Mouse (Mus musculus) hindbrain, embryonic 11.5 days (tissue): Measurements from ENCODE around the gene Gm3854. TPM values are rescaled to one million over a fixed set of nuclear protein-coding genes. Genes with fewer than 3 reads are reported as not detected.
A peak's percentile ranks its signal among the peaks of the same experiment; 100 is the strongest.
"Not testable (repeated sequence)": the region's sequence is repeated elsewhere in the genome, so short reads cannot be mapped to it uniquely, and the experiment has no call there.

ENCODE experiments used
- ATAC-seq: fragments of 200-750 bp; cut with Nextera tagmentation; 2 replicates; pipeline ENCODE4 v1.8.0; 2017; ENCODE audit warnings: mild to moderate bottlenecking, moderate TSS enrichment, moderate library complexity; ENCODE audit not compliant: low FRiP score
- DNase-seq: peaks from one replicate; pipeline ENCODE4 v3.0.0-alpha.2; 2015; ENCODE audit warnings: low spot score
- H3K27ac ChIP-seq: fragments of 300-500 bp; sonication (generic); 2 replicates; pipeline ENCODE4 v1.5.1; 2014; ENCODE audit warnings: mild to moderate bottlenecking, low read depth, low read length
- H3K27me3 ChIP-seq: fragments of 300-500 bp; sonication (generic); 2 replicates; pipeline ENCODE4 v1.6.1; 2014; ENCODE audit warnings: mild to moderate bottlenecking, low read length, moderate library complexity, mixed read lengths; ENCODE audit not compliant: control insufficient read depth, insufficient read depth
- H3K36me3 ChIP-seq: fragments of 300-500 bp; sonication (generic); 2 replicates; pipeline ENCODE4 v1.6.1; 2014; ENCODE audit warnings: mild to moderate bottlenecking, low read length, moderate library complexity, mixed read lengths; ENCODE audit not compliant: control insufficient read depth, insufficient read depth
- H3K4me1 ChIP-seq: fragments of 300-500 bp; sonication (generic); replicated peaks from 2 replicates; pipeline ENCODE4 v1.6.1; 2014; ENCODE audit warnings: low read length, mixed read lengths; ENCODE audit not compliant: control insufficient read depth, insufficient read depth
- H3K4me2 ChIP-seq: fragments of 300-500 bp; sonication (generic); replicated peaks from 2 replicates; pipeline ENCODE4 v1.6.1; 2014; ENCODE audit warnings: mild to moderate bottlenecking, low read depth, low read length
- H3K4me3 ChIP-seq: fragments of 300-500 bp; sonication (generic); 2 replicates; pipeline ENCODE4 v1.5.1; 2014; ENCODE audit warnings: low read depth, low read length
- H3K9ac ChIP-seq: fragments of 300-500 bp; sonication (generic); 2 replicates; pipeline ENCODE4 v1.6.1; 2014; ENCODE audit warnings: low read depth, low read length
- H3K9me3 ChIP-seq: fragments of 300-500 bp; sonication (generic); 2 replicates; pipeline ENCODE4 v1.6.1; 2016; ENCODE audit warnings: low read length; ENCODE audit not compliant: control insufficient read depth
- WGBS: fragments of 180-500 bp; shearing (Covaris S2); extraction: QIAGEN DNeasy Blood & Tissue Kit; methylation state at CpG from one replicate; pipeline ENCODE4 v1.1.7; 2014; 5-methylcytosine and 5-hydroxymethylcytosine counted together
- polyA plus RNA-seq: library from polyadenylated mRNA; unstranded; fragments of >200 nt; fragmentation: Nextera tagmentation; extraction: Ambion mirVana; gene quantifications from 2 replicates; pipeline ENCODE4 v1.2.1, GENCODE M21; 2014

Gm3854 gene
- polyA plus RNA-seq, result 2.5 and 3.7 TPM in 2 replicates

- Histone ChIP-seq H3K4me3 (peak within 1 kb of the TSS; percentile 62), H3K4me1 (no peaks in the 10 kb centered on the region), H3K4me2 (peak within 1 kb of the TSS; percentile 38), H3K9me3 (no peaks in the 10 kb centered on the region), H3K27ac (no peak within 1 kb of the TSS), H3K9ac (peak within 1 kb of the TSS; percentile 63), H3K36me3 (no peaks in the 10 kb centered on the region), H3K27me3 (no peaks in the 10 kb centered on the region)
- under 1% methylated on average over 26 of the region's 26 CpGs for WGBS
- ATAC-seq (peak; percentile 93), DNase-seq (peak; percentile 84)
Observed at GRCm38 (mm10) chr7:6343501-6344071, at the start of gene Gm3854. Gene Gm3854 (plus strand): TSS chr7:6343759.

GRCm38 (mm10) chr7:6300796-6301195, 42.8 kb upstream of the Gm3854 start:
- ATAC-seq, H3K27ac ChIP-seq, H3K27me3 ChIP-seq, H3K9ac ChIP-seq, H3K4me3 ChIP-seq, H3K4me2 ChIP-seq, H3K4me1 ChIP-seq, DNase-seq, H3K9me3 ChIP-seq, H3K36me3 ChIP-seq: not testable (repeated sequence)
- WGBS, result 81% methylated on average over 11 of the region's 11 CpGs

GRCm38 (mm10) chr7:6330458-6331232, 12.9 kb upstream of the Gm3854 start:
- 18% methylated on average over 23 of the region's 23 CpGs for WGBS
- Histone ChIP-seq H3K36me3 (no peaks in the 10 kb centered on the region), H3K4me1 (0 out of 2 replicates have a peak, but pooled peaks cover 2% of the 10 kb centered on the region), H3K27me3 (no peaks in the 10 kb centered on the region), H3K9ac (peak overlapping the region; percentile 72), H3K4me3 (peak overlapping the region; percentile 51), H3K4me2 (peak overlapping the region; percentile 52), H3K9me3 (no peaks in the 10 kb centered on the region), H3K27ac (peak overlapping the region; percentile 78)
- peak; percentile 83 for ATAC-seq
- DNase-seq, result peak; percentile 46

- ATAC-seq, result peak; percentile 96
- Histone ChIP-seq H3K4me2 (peak within 1 kb of the TSS; percentile 52), H3K4me3 (peak within 1 kb of the TSS; percentile 51), H3K27ac (peak within 1 kb of the TSS; percentile 78), H3K9ac (peak within 1 kb of the TSS; percentile 72), H3K36me3 (no peaks in the 10 kb centered on the region), H3K9me3 (no peaks in the 10 kb centered on the region), H3K27me3 (no peaks in the 10 kb centered on the region), H3K4me1 (0 out of 2 replicates have a peak, but pooled peaks cover 2% of the 10 kb centered on the region)
- peak; percentile 89 for DNase-seq
- WGBS, result 6% methylated on average over 31 of the region's 31 CpGs
Observed at GRCm38 (mm10) chr7:6331233-6331956, 12.2 kb upstream of the Gm3854 start, which contains the start of gene Zfp583. Gene Zfp583 (minus strand): TSS chr7:6331285.

- Histone ChIP-seq H3K27ac (no peak overlapping the region), H3K4me1 (no peaks in the 10 kb centered on the region), H3K9ac (no peak overlapping the region), H3K9me3 (no peaks in the 10 kb centered on the region), H3K4me3 (no peak overlapping the region), H3K4me2 (no peak overlapping the region), H3K27me3 (no peaks in the 10 kb centered on the region), H3K36me3 (no peaks in the 10 kb centered on the region)
- ATAC-seq, result no peak
- DNase-seq, result no peak
- WGBS, result 86% methylated on average over 5 of the region's 5 CpGs
Observed at GRCm38 (mm10) chr7:6339865-6340264, 3.7 kb upstream of the Gm3854 start.

GRCm38 (mm10) chr7:6344124-6344523, 565 bp downstream of the Gm3854 start:
- peak overlapping the region; percentile 38 for H3K4me2 ChIP-seq
- H3K36me3 ChIP-seq, result no peaks in the 10 kb centered on the region
- ATAC-seq (peak; percentile 44), DNase-seq (no peak)
- H3K9me3 ChIP-seq, result no peaks in the 10 kb centered on the region
- no peaks in the 10 kb centered on the region for H3K4me1 ChIP-seq
- WGBS, result 34% methylated on average over 10 of the region's 10 CpGs
- H3K4me3 ChIP-seq, result peak overlapping the region; percentile 62
- no peak overlapping the region for H3K27ac ChIP-seq
- H3K9ac ChIP-seq, result no peak overlapping the region
- no peaks in the 10 kb centered on the region for H3K27me3 ChIP-seq

- Histone ChIP-seq H3K9me3 (no peaks in the 10 kb centered on the region), H3K36me3 (no peaks in the 10 kb centered on the region), H3K27ac (no peak overlapping the region), H3K27me3 (no peaks in the 10 kb centered on the region), H3K9ac (no peak overlapping the region), H3K4me1 (no peaks in the 10 kb centered on the region), H3K4me2 (no peak overlapping the region), H3K4me3 (no peak overlapping the region)
- 64% methylated on average over 2 of the region's 2 CpGs for WGBS
- ATAC-seq (no peak), DNase-seq (no peak)
Observed at GRCm38 (mm10) chr7:6358121-6358520, 14.6 kb downstream of the Gm3854 start.

GRCm38 (mm10) chr7:6358937-6359590, 15.5 kb downstream of the Gm3854 start:
- Histone ChIP-seq H3K9me3 (no peaks in the 10 kb centered on the region), H3K4me3 (no peak overlapping the region), H3K4me2 (no peak overlapping the region), H3K27ac (no peak overlapping the region), H3K36me3 (no peaks in the 10 kb centered on the region), H3K27me3 (no peaks in the 10 kb centered on the region), H3K4me1 (no peaks in the 10 kb centered on the region), H3K9ac (no peak overlapping the region)
- DNase-seq (peak; percentile 85), ATAC-seq (no peak)
- WGBS, result 57% methylated on average over 10 of the region's 10 CpGs
